ENCODE assay signal across 30 mouse cellular contexts in the genomic region with DNA sequence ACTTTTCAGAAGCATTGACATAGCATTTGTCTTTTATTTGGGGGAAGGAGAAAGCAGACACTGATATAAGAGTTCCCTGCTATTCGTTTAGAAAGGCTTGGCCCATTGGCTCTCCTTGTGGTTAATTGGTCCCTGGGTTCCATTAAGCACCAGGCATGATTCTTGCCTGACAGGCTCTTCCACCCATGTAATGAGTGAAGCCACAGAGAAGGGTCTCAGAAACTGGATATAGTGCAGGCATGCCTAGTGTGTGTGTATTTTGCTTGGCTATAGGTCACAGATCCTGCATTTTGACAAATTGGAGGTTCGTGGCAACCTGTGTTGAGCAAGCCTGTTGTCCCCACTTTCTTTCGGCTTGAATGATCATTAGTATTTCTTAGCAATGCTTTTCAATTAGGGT.
DNase-seq lines count a peak whose midpoint lies in the region; ATAC-seq and TF ChIP-seq lines count a peak whose summit lies in the region.
"Had no signal": no experiment of that assay in that cellular context is flagged by ENCODE, and none has a peak within 500 bp of the region (broad histone marks: within the 10 kb centered on the region; RNA-seq: fewer than 3 reads in every experiment).

No protein-coding gene starts in this region.

- TF ChIP-seq CTCF in midbrain, postnatal 0 days (IDR thresholded peaks at IDR 0.05) = no peak

- H3K9ac ChIP-seq in hindbrain, embryonic 13.5 days = no peak overlapping the region
- no peak overlapping the region for H3K9ac ChIP-seq in hindbrain, embryonic 14.5 days
- H3K9ac ChIP-seq in midbrain, embryonic 12.5 days (replicated peaks) = no peak overlapping the region
- H3K9ac ChIP-seq in midbrain, postnatal 0 days (replicated peaks; ENCODE audit: low read length, poor library complexity, severe bottlenecking) = no peak overlapping the region
- no peak overlapping the region for H3K9ac ChIP-seq in neural tube, embryonic 14.5 days (replicated peaks; ENCODE audit: low read depth, low read length)
- H3K9ac ChIP-seq: heart, embryonic 12.5 days; liver, embryonic 14.5 days; lung, embryonic 14.5 days had no signal

- peak overlapping the region; percentile 78; the same call in 1 of the 2 replicates for H3K27ac ChIP-seq in hindbrain, embryonic 13.5 days
- no peak overlapping the region for H3K27ac ChIP-seq in hindbrain, embryonic 14.5 days
- peak overlapping the region; percentile 22 for H3K27ac ChIP-seq in midbrain, embryonic 12.5 days (replicated peaks)
- H3K27ac ChIP-seq in midbrain, postnatal 0 days (ENCODE audit: low read depth, low read length) = no peak overlapping the region
- H3K27ac ChIP-seq in neural tube, embryonic 14.5 days (ENCODE audit: low read depth, low read length) = peak overlapping the region; percentile 64; the same call in 1 of the 2 replicates
- H3K27ac ChIP-seq: gastrocnemius, adult 2 months; heart, adult 2 months; liver, embryonic 14.5 days; stomach, postnatal 0 days had no signal

- ATAC-seq in hindbrain, embryonic 13.5 days (ENCODE audit: low FRiP score) = peak; percentile 22; the same call in 1 of the 2 replicates
- ATAC-seq in hindbrain, embryonic 14.5 days (ENCODE audit: low FRiP score) = no peak
- no peak for ATAC-seq in midbrain, embryonic 12.5 days (ENCODE audit: low FRiP score, low read depth)
- ATAC-seq in midbrain, postnatal 0 days (ENCODE audit: low FRiP score) = no peak
- peak; percentile 31; the same call in 1 of the 2 replicates for ATAC-seq in neural tube, embryonic 14.5 days (ENCODE audit: low read depth)
- ATAC-seq: activated CD4-positive, CD25-positive, alpha-beta regulatory T cell, adult 4 months; intestine, embryonic 16.5 days had no signal

- H3K27me3 ChIP-seq in hindbrain, embryonic 13.5 days = no peaks in the 10 kb centered on the region
- no peaks in the 10 kb centered on the region for H3K27me3 ChIP-seq in hindbrain, embryonic 14.5 days (ENCODE audit: control insufficient read depth, insufficient read depth, low read length)
- no peaks in the 10 kb centered on the region for H3K27me3 ChIP-seq in midbrain, embryonic 12.5 days
- no peaks in the 10 kb centered on the region for H3K27me3 ChIP-seq in midbrain, postnatal 0 days (ENCODE audit: insufficient read depth, low read length)
- H3K27me3 ChIP-seq in neural tube, embryonic 14.5 days (ENCODE audit: control insufficient read depth, insufficient read depth, low read length) = no peaks in the 10 kb centered on the region
- H3K27me3 ChIP-seq: CH12.LX; heart, embryonic 12.5 days had no signal

- no peaks in the 10 kb centered on the region for H3K9me3 ChIP-seq in hindbrain, embryonic 13.5 days
- no peaks in the 10 kb centered on the region for H3K9me3 ChIP-seq in hindbrain, embryonic 14.5 days (ENCODE audit: control insufficient read depth, low read length)
- no peaks in the 10 kb centered on the region for H3K9me3 ChIP-seq in midbrain, embryonic 12.5 days
- no peaks in the 10 kb centered on the region for H3K9me3 ChIP-seq in midbrain, postnatal 0 days (ENCODE audit: low read length)
- no peaks in the 10 kb centered on the region for H3K9me3 ChIP-seq in neural tube, embryonic 14.5 days (ENCODE audit: control insufficient read depth, low read length)
- H3K9me3 ChIP-seq: heart, embryonic 12.5 days had no signal

- H3K36me3 ChIP-seq in hindbrain, embryonic 13.5 days = no peaks in the 10 kb centered on the region
- no peaks in the 10 kb centered on the region for H3K36me3 ChIP-seq in hindbrain, embryonic 14.5 days (replicated peaks; ENCODE audit: control insufficient read depth, insufficient read depth)
- H3K36me3 ChIP-seq in midbrain, embryonic 12.5 days = no peaks in the 10 kb centered on the region
- H3K36me3 ChIP-seq in midbrain, postnatal 0 days (ENCODE audit: insufficient read depth, low read length) = no peaks in the 10 kb centered on the region
- no peaks in the 10 kb centered on the region for H3K36me3 ChIP-seq in neural tube, embryonic 14.5 days (ENCODE audit: control insufficient read depth, insufficient read depth, low read length)
- H3K36me3 ChIP-seq: heart, embryonic 12.5 days had no signal

- peaks cover 51% of the 10 kb centered on the region for H3K4me1 ChIP-seq in hindbrain, embryonic 13.5 days (replicated peaks)
- H3K4me1 ChIP-seq in hindbrain, embryonic 14.5 days (replicated peaks; ENCODE audit: control insufficient read depth, insufficient read depth, low read length) = peaks cover 11% of the 10 kb centered on the region
- H3K4me1 ChIP-seq in midbrain, embryonic 12.5 days = peaks cover 24% of the 10 kb centered on the region
- H3K4me1 ChIP-seq in midbrain, postnatal 0 days (ENCODE audit: insufficient read depth, low read length) = no peaks in the 10 kb centered on the region
- H3K4me1 ChIP-seq in neural tube, embryonic 14.5 days (ENCODE audit: control insufficient read depth, insufficient read depth, low read length) = peaks cover 14% of the 10 kb centered on the region

- DNase-seq in embryo, embryonic 10.5 days (ENCODE audit: low spot score) = peak; percentile 30
- DNase-seq in embryo, embryonic 10 days (ENCODE audit: low spot score) = no peak
- DNase-seq in hindbrain, embryonic 14.5 days (ENCODE audit: low spot score) = no peak
- DNase-seq in midbrain, postnatal 0 days (ENCODE audit: low spot score) = no peak
- no peak for DNase-seq in gastrocnemius, postnatal 25 days
- DNase-seq: adrenal gland, adult 2 months; adrenal gland, postnatal 36 days; cerebellum, adult 2 months; cerebellum, postnatal 25 days; gastrocnemius, adult 2 months; heart, adult 2 months; kidney, adult 9 months; kidney, postnatal 14 days; layer of hippocampus, adult 9-11 months; liver; lung, embryonic 14.5 days; lung, postnatal 14 days; right cerebral cortex, postnatal 4 days; thymus, adult 18-20 months; thymus, postnatal 25 days had no signal

- 58% methylated on average over 3 of the region's 3 CpGs for WGBS in hindbrain, embryonic 13.5 days
- 55% methylated on average over 3 of the region's 3 CpGs for WGBS in hindbrain, embryonic 14.5 days
- WGBS in midbrain, embryonic 12.5 days = 80% methylated on average over 3 of the region's 3 CpGs
- WGBS in midbrain, postnatal 0 days = 76% methylated on average over 3 of the region's 3 CpGs
- 51% methylated on average over 3 of the region's 3 CpGs for WGBS in neural tube, embryonic 14.5 days

- no peak overlapping the region for H3K4me3 ChIP-seq in hindbrain, embryonic 13.5 days
- H3K4me3 ChIP-seq in hindbrain, embryonic 14.5 days (replicated peaks; ENCODE audit: low read length) = no peak overlapping the region
- no peak overlapping the region for H3K4me3 ChIP-seq in midbrain, embryonic 12.5 days
- no peak overlapping the region for H3K4me3 ChIP-seq in midbrain, postnatal 0 days (ENCODE audit: low read depth, low read length)
- H3K4me3 ChIP-seq in neural tube, embryonic 14.5 days (ENCODE audit: low read depth, low read length) = no peak overlapping the region
- H3K4me3 ChIP-seq: gastrocnemius, adult 2 months; heart, adult 2 months; heart, embryonic 12.5 days; myocyte had no signal

- no peak overlapping the region for H3K4me2 ChIP-seq in hindbrain, embryonic 13.5 days
- no peak overlapping the region for H3K4me2 ChIP-seq in hindbrain, embryonic 14.5 days (replicated peaks)
- H3K4me2 ChIP-seq in midbrain, embryonic 12.5 days (replicated peaks) = no peak overlapping the region
- H3K4me2 ChIP-seq in midbrain, postnatal 0 days (ENCODE audit: low read depth, low read length, poor library complexity, severe bottlenecking) = no peak overlapping the region
- H3K4me2 ChIP-seq in neural tube, embryonic 14.5 days (ENCODE audit: low read depth, low read length) = no peak overlapping the region
- H3K4me2 ChIP-seq: heart, embryonic 12.5 days; lung, embryonic 14.5 days had no signal

Comparison
In these comparisons a context has a peak if more than half of its experiments do, and no peak if none do; other contexts are left out.
1. ATAC-seq: peak in hindbrain, embryonic 13.5 days (single experiment) and neural tube, embryonic 14.5 days (single experiment); none in hindbrain, embryonic 14.5 days (single experiment), midbrain, embryonic 12.5 days (single experiment) and midbrain, postnatal 0 days (single experiment).
2. H3K27ac ChIP-seq: peak in hindbrain, embryonic 13.5 days (single experiment), midbrain, embryonic 12.5 days (single experiment) and neural tube, embryonic 14.5 days (single experiment); none in hindbrain, embryonic 14.5 days (single experiment) and midbrain, postnatal 0 days (single experiment).